Mouse (Mus musculus) 3T3-L1 (cell line): ENCODE measurements around the gene Xpa.
A peak's percentile ranks its signal among the peaks of the same experiment; 100 is the strongest.

Experiments used
- DNase-seq: peaks from one replicate; pipeline ENCODE4 v3.0.0-alpha.2; 2015; ENCODE audit warnings: low read depth, low spot score

The Xpa gene

DNA sequence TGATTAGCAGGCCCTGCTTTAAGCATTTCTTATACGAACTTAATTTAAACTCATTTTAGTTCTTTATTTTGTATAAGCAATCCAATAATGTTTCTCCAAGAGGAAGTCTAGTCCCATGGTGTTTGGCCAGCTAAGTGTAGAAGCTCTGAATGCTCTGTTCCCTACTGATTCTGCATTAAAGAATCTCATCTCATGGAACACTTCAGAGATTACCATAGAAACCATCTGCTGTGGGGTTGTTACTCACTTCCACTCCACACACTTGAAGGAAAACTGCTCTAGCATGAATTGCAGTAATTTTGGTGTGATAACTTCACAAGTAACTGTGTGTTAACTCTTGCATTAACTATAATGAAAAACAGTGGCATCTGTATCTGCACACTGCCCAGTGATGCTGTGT, 49.2 kb downstream of the Xpa start:
- no peak for DNase-seq

DNA sequence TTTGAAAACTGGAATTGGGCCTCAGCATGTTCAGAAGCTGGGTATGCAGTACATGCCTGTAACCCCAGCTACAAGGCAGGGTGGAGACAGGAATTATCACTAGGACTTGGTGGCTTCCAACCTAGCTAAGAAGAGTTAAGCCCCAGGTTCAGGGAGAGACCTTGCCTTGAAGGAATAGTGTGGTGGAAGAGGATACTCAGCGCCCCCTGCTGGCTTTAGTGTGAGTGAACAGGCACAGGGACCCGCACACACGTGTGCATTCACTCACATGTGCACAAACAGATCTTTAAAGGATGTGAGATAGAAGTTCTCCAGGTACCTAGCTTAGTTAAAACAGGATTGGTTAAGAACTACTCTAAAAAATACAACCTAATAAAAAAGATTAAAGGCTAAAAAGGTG, 51.8 kb downstream of the Xpa start:
- DNase-seq: peak; percentile 36

DNA sequence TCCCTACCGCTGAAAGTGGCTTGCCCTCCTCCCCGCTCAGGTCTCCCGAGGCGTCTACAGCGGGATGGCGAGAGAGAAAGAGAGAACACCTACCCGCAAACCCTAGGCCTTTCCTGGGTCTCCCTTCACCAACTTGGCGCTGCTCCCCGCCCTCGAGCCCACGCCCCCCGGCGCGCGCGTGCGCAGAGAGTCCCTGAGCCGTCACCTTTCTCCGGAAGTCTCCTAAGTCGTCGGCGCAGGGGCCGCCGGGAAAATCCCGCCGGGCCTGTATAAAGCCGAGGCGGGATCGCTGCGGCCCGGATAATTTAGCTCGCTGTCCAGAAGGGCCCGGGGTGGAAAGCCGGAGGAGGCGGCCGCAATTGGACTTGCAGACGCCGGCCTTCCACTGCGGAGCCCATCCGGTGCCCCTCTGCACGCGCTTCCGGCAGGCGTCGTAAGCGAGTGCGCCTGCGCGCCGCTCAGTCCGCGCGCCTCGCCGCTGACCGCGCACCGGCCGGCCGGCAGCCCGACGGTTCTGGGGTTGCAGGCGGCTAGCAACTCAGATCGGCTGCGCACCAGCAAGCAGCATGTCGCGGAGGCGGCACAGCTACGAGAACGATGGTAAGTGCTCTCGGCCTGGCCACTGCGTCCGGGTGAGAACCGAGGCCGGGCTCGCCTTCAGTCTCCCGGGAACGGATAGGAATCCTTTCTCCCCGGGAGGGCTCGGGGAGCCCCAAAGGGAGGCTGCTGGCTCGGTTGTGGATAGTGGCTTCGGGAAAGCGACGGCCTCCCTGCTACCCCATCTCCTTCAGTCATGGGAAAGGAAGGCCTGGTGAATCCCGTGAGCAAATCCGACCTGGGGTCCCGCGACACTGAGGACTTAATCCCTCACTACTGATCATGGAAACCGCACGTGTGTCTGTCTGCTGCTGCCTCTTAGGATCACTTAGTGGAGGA, 57.6 kb downstream of the Xpa start, which contains the start of the genes Ncbp1 and Tstd2:
TSS of gene Ncbp1 (plus strand) at position 327 of the 936 bp plus-strand sequence.
TSS of gene Tstd2 (minus strand) at position 408 of the 936 bp plus-strand sequence.
- DNase-seq: peak; percentile 85

DNA sequence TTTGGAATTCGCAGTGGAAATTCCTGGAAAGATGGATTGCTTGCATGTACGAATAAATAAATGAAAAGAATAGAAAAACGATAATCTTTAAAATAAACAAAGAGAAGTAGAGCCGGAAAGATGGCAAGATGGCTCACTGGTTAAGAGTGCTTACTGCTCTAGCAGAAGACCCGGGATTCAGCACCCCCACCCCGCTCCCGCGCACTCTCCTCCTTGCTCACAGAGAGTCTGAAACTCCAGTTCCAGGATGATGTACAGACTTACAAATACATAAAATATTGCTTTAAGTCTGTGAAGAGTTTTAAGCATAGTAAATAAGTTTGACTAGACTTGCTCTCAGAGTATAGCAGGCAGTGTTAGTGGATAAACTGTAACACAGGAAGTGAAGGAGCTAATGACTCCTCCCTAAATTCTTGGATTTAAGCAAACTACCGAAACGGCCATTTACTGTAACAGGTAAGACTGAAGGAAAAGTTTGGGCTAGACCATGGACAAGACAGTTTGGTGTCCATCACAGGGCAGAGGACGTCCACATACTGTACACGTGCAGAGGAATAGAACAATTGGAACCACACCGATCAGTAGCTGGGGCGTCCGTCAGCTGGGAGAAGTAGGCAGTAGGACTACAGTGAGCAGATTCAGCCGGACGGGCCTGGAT, 58.4 kb downstream of the Xpa start:
- peak; percentile 66 for DNase-seq

DNA sequence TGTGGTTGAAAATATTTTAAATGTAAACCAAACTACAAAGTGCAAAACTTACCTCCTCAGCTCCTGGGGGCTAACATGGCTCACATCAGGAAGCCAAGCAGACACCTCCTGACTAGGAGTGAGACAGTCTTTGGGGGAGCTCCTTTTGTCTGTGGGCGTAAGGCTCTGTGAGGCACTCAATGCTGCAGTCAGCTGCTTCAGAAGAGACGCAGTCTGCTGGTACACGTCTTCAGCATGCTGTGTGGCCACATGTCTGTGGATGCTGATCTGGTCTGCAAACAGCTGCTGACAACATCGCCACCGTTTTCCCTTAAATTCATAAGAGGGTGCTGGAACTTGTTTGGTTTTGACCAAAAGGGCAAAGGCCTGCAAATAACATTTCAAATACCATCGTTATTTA, 64.3 kb downstream of the Xpa start:
- no peak for DNase-seq

DNA sequence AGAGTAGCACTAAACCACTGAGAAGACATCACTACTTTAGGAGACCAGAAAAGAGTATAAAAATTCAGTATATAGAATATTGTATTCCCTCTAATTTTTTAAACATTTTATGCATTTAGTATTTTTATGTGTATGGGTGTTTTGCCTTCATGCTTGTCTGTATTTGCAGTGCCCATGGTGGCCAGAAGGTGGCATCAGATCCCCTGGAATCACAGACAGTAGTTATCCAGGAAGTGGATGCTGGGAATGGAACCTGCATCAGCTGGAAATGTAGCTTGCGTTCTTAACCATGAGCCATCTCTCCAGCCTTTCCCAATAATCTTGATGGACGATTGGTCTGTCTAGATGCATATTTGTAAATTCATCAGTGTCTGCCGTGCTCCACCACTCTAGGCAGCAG, 65.9 kb downstream of the Xpa start:
- peak; percentile 87 for DNase-seq

DNA sequence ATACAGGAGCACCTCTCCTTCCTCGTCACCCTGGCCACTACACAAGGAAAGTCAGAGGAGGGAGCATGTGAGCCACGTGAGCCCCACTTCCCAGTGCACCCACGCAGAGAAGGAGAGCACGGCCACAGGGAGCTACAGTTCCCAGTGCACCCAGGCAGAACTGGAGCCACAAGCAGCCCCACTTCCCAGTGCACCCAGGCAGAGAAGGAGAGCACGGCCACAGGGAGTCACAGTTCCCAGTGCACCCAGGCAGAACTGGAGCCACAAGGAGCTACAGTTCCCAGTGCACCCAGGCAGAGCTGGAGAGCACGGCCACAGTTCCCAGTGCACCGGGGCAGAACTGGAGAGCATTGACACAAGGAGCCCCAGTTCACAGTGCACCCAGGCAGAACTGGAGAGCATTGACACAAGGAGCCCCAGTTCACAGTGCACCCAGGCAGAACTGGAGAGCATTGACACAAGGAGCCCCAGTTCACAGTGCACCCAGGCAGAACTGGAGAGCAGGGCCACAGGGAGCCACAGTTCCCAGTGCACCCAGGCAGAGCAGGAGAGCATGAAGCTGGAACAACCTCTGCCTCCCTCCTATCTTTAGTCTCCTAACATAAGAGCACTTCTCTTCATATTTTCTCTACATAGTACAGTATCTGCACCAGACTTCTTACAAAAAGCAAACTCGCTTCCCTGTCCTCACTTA, 66.7 kb downstream of the Xpa start:
- DNase-seq: no peak

DNA sequence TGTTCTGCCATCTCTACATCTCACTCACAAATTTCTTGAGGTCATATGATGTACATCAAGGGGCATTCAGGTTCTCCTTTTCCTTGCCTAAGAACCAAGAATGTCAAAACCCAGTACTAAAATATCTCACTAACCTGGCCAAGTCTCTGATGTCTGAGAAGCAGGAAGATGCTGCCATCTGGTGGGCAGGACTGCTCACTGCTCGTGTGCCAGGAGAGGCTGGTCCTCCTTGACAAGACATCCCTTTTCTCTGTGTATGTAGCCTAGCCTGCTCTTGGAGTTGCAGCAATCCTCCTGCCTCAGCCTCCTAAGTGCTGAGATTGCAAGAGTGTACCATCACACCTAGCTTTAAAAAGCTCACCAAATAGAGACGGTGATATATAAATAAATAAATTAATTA, 69.6 kb downstream of the Xpa start:
- peak; percentile 82 for DNase-seq

DNA sequence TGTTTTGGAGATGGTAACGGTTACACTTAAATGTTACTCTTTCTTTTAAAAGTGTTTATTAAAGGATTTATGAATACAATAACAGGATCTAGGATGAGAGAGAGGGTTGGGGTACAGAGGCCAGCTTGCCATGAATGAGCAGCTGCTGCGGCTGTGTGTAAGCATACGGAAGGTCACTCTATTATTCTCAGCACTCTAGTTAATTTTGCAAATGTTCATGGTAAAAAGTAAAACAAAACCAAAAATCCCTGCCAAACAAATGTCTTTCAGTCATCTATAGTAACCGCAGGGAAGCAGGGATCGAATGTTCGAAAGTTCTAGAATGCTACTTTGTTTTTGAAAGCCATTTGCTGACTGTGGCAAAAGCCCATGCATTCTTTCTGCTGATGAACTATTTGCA, 72.8 kb downstream of the Xpa start:
- DNase-seq: no peak

DNA sequence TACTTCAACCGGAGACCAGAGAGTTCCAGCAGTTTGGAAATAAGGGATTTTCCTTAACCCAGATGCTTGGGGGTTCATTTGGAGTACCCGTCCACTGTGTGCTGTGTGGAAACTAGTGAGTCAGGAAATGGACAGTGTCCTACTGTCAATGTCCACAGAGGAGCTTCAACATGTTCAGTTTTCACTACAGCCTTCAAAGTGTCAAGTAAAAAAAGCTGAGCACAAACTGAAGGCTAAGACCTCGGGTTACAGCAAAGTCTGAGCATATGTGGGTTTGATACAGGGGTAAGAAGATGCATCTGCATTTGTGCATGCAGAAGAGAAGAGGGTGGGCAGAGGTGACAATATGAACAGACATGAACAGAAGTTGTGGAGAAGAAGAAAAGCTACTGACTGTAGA, 75.3 kb downstream of the Xpa start:
- DNase-seq: no peak

DNA sequence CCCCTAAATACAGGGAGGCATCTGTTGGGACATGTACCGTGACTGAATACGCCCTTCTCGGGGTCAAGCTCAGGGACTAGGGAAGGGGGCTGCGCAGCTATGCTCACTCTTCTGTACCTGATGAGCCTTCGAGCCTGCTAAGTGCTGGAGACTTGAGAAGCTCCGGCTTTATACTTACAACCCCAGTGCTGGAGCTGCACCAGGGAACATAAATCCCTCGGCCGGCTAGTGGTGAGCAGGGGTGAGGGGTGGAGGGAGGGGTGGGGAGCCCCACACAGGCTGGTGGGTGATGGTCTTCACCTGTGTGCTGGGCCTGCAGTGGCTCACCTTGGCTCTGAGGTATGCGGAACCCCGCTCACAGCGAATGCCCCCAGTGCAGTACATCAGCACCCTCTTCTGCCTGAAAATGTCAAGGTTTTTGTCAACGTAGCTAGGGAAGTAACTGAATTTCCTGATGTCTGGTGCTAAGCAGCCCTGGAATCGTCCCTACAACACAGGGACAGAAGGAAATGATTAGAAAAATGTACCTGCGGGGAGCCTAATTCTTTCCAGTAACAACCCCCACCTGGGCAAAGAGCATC, 76.5 kb downstream of the Xpa start:
- DNase-seq: no peak

DNA sequence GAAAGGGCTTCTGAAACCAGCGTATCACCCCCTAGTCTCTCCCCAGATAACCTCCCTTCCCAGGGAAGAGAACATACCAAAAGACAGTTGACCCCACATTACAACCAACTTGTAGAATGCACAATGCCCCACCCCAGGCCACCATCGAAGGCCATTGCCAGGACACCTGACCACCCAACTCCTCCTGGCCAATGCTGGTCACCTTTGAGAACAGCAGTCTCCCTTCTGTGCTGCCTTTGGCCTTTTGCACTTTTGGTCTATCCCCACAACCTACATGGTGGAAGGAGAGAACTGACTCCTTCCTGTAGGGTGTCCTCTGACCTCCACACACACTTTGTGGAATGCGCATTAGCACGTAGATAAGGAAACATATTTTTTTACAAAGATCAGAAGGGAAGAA, 78.6 kb downstream of the Xpa start:
- no peak for DNase-seq

DNA sequence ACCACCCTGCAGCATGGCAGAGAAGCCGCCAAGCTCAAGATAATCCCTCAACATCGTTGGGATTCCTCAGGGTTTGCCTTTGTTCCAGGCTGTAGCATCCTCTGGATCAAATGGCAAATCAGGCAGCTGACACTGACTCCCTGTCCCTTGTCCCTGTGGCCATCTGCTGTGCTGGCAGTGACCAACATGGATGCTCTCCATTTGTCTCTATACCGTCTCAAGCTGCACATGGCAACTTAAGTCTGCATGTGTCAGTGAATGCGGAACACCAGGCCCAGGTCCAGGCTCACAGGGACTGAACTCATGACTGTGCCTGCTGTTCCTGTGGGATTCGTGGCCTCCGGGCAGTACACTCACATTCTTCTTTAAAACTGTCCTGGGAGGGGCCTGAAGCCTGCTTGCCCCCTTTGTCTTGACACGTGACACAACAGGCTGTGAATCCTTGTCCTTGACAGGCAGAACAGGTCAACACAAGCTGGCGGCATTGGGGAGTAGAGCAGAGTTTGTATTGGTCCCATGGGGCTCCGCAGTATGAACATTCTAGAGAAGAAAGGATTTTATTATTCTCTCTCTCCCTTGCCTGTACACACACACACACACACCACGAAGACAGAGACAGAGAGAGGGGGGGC, 79.5 kb downstream of the Xpa start:
- DNase-seq: no peak

DNA sequence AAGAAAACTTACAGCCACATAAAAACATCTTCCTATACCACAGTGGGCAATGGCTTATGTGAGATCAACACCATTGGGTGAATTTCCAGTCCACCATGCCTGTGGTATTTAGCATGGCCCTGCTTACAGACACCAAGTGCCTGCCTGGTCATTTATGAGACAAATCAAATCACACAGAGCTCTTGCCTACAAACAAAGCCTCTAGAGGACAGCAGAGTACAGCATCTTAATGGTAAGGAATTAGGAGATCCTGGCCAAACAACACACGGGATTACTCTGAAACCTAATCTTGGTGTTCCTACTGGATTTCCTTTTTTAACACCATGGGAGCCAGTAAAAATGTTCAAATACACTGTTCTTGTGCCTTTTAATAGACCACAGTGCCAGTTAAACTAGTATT, 80.8 kb downstream of the Xpa start:
- no peak for DNase-seq

DNA sequence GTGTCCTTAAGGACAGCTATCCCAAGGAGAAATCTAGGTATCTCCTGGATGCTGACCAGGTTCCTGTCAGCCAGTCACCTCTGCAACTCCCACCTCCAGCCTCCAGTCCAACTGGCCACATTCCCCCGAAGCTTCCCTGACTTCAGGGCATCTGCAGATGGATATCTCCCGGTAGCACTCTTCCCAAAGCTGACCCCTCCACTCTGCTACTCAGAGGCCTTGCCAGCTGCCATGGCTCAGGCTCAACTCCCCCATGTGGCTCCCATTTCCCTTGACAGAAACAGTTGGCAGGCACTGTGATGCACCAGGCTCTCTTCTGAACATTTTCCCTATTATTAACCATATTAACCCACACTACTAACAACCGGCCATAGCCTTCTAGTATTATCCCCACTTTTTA, 84.8 kb downstream of the Xpa start:
- DNase-seq: peak; percentile 6

DNA sequence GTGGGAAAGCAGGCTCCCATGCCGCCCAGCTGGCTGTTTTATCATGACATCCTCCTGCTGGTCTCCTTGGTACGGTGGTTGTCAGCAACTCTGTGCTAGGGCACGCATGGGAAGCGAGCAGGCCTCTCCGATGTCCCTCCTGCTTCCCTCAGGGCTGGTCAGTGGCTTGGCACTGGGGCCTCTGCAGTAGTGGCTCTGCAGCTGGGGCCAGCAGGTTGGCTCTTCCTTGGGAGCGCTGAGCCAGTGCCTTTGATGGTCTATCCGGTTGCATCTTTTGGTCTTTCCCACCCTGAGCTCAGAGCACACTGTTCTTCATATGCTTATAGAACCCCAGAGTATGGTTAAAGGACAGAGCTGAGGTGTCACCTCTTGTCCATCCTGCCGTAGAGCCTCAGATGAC, 86.0 kb downstream of the Xpa start:
- DNase-seq: no peak
